Mouse (Mus musculus): ENCODE data around the gene Gm20532.

- TF ChIP-seq FLI1 (IDR thresholded peaks at IDR 0.05; ENCODE audit: low read length), result no peak
- TF ChIP-seq GATA1 (IDR thresholded peaks at IDR 0.05; ENCODE audit: borderline replicate concordance, low read length), result no peak
Observed at GRCm38 (mm10) chr2:26574862-26575261, 11.6 kb upstream of the Gm20532 start.

Data from megakaryocyte, embryonic 14.5 days (primary cell).